Mouse (Mus musculus) effector memory CD4-positive, alpha-beta T cell, adult 5 months (primary cell): ENCODE results near the gene Mfap1b. TPM values are rescaled to one million over a fixed set of nuclear protein-coding genes. Genes with fewer than 3 reads are reported as not detected.

Experiments
- polyA plus RNA-seq: library from polyadenylated mRNA; unstranded; fragments of 100-300 nt; shearing (Covaris generic); gene quantifications from one replicate; pipeline ENCODE4 v1.2.1, GENCODE M21; 2017

Gene Mfap1b
- polyA plus RNA-seq: 108 TPM

GRCm38 (mm10) chr2:121473301-121474179, at the start of gene Mfap1b:
Gene Mfap1b (minus strand): TSS chr2:121474067.

GRCm38 (mm10) chr2:121505942-121506882, 32.3 kb upstream of the Mfap1b start, which contains the start of the genes Mfap1a and Wdr76:
Gene Mfap1a (minus strand): TSS chr2:121506665.
Gene Wdr76 (plus strand): TSS chr2:121506723.

GRCm38 (mm10) chr2:121456692-121457642, 16.9 kb downstream of the Mfap1b start, which contains the start of gene Serinc4:
Gene Serinc4 (minus strand): TSS chr2:121456781.

GRCm38 (mm10) chr2:121452990-121453389, 20.9 kb downstream of the Mfap1b start, which contains the start of gene Hypk:
Gene Hypk (plus strand): TSS chr2:121453290.

GRCm38 (mm10) chr2:121448739-121449535, 24.9 kb downstream of the Mfap1b start, which contains the start of gene Serf2:
Gene Serf2 (plus strand): TSS chr2:121449195.

GRCm38 (mm10) chr2:121444178-121444577, 29.7 kb downstream of the Mfap1b start, which contains the start of gene Ell3:
Gene Ell3 (minus strand): TSS chr2:121444278.

GRCm38 (mm10) chr2:121413387-121414042, 60.4 kb downstream of the Mfap1b start, which contains the start of the genes Pdia3 and Catsper2:
Gene Pdia3 (plus strand): TSS chr2:121413775.
Gene Catsper2 (minus strand): TSS chr2:121413792.

Other genes starting within 250 kb of the Mfap1b start
- gene Trp53bp1, start 202.7 kb downstream of the Mfap1b start, polyA plus RNA-seq: 69.7 TPM
- gene Map1a, start 184.5 kb downstream of the Mfap1b start, polyA plus RNA-seq: not detected
- 13.4 TPM for gene Ppip5k1, start 118.7 kb downstream of the Mfap1b start, polyA plus RNA-seq
- not detected for gene Ckmt1, start 116.4 kb downstream of the Mfap1b start, polyA plus RNA-seq
- 0.59 TPM for gene Strc, start 86.9 kb downstream of the Mfap1b start, polyA plus RNA-seq
- 371 TPM for gene Pdia3, start 60.3 kb downstream of the Mfap1b start, polyA plus RNA-seq
- 1.8 TPM for gene Catsper2, start 60.3 kb downstream of the Mfap1b start, polyA plus RNA-seq
- 0.45 TPM for gene Ell3, start 29.8 kb downstream of the Mfap1b start, polyA plus RNA-seq
- 338 TPM for gene Serf2, start 24.9 kb downstream of the Mfap1b start, polyA plus RNA-seq
- 103 TPM for gene Hypk, start 20.8 kb downstream of the Mfap1b start, polyA plus RNA-seq
- gene Serinc4, start 17.3 kb downstream of the Mfap1b start, polyA plus RNA-seq: not detected
- gene Mfap1a, start 32.6 kb upstream of the Mfap1b start, polyA plus RNA-seq: 30.9 TPM
- gene Wdr76, start 32.7 kb upstream of the Mfap1b start, polyA plus RNA-seq: 3.8 TPM